Mouse (Mus musculus): ENCODE data around the gene Exoc7. TPM values are rescaled to one million over a fixed set of nuclear protein-coding genes. Genes with fewer than 3 reads are reported as not detected.

The Exoc7 gene
- 57.6 TPM for polyA plus RNA-seq (2017; shearing (Covaris generic))

GRCm38 (mm10) chr11:116307019-116307725 is at the start of gene Exoc7:
Gene Exoc7 (minus strand): TSS chr11:116307233.

GRCm38 (mm10) chr11:116335244-116336036 is 28.4 kb upstream of the Exoc7 start, which contains the start of gene Foxj1:
Gene Foxj1 (minus strand): TSS chr11:116335399.

GRCm38 (mm10) chr11:116280751-116281663 is 26.0 kb downstream of the Exoc7 start, which contains the start of gene Galr2:
Gene Galr2 (plus strand): TSS chr11:116280939.

GRCm38 (mm10) chr11:116274045-116274666 is 32.9 kb downstream of the Exoc7 start, which contains the start of gene Srp68:
Gene Srp68 (minus strand): TSS chr11:116274217.

Other genes starting within 250 kb of the Exoc7 start
- 80.1 TPM for gene Unc13d, start 229.3 kb downstream of the Exoc7 start, polyA plus RNA-seq (2017; shearing (Covaris generic))
- gene Wbp2, start 220.2 kb downstream of the Exoc7 start, polyA plus RNA-seq (2017; shearing (Covaris generic)), result 295 TPM
- gene Trim47, start 180.0 kb downstream of the Exoc7 start, polyA plus RNA-seq (2017; shearing (Covaris generic)), result not detected
- 10.7 TPM for gene Trim65, start 176.1 kb downstream of the Exoc7 start, polyA plus RNA-seq (2017; shearing (Covaris generic))
- gene Mrpl38, start 168.4 kb downstream of the Exoc7 start, polyA plus RNA-seq (2017; shearing (Covaris generic)), result 73.6 TPM
- gene Fbf1, start 139.1 kb downstream of the Exoc7 start, polyA plus RNA-seq (2017; shearing (Covaris generic)), result 6.8 TPM
- gene Ten1, start 108.4 kb downstream of the Exoc7 start, polyA plus RNA-seq (2017; shearing (Covaris generic)), result 33.3 TPM
- 22.2 TPM for gene Acox1, start 108.2 kb downstream of the Exoc7 start, polyA plus RNA-seq (2017; shearing (Covaris generic))
- 0.17 TPM for gene Evpl, start 69.2 kb downstream of the Exoc7 start, polyA plus RNA-seq (2017; shearing (Covaris generic))
- gene Srp68, start 33.0 kb downstream of the Exoc7 start, polyA plus RNA-seq (2017; shearing (Covaris generic)), result 69.2 TPM
- gene Galr2, start 26.3 kb downstream of the Exoc7 start, polyA plus RNA-seq (2017; shearing (Covaris generic)), result not detected
- gene Foxj1, start 28.2 kb upstream of the Exoc7 start, polyA plus RNA-seq (2017; shearing (Covaris generic)), result not detected
- gene Rnf157, start 105.8 kb upstream of the Exoc7 start, polyA plus RNA-seq (2017; shearing (Covaris generic)), result 134 TPM
- gene Ubald2, start 126.9 kb upstream of the Exoc7 start, polyA plus RNA-seq (2017; shearing (Covaris generic)), result 1,050 TPM
- 0.45 TPM for gene Qrich2, start 159.0 kb upstream of the Exoc7 start, polyA plus RNA-seq (2017; shearing (Covaris generic))
- gene Prpsap1, start 187.0 kb upstream of the Exoc7 start, polyA plus RNA-seq (2017; shearing (Covaris generic)), result 129 TPM
- gene Sphk1, start 223.7 kb upstream of the Exoc7 start, polyA plus RNA-seq (2017; shearing (Covaris generic)), result 1.6 TPM

Data from effector memory CD4-positive, alpha-beta T cell, adult 7 months (primary cell).